Mouse (Mus musculus) cerebellum, adult 2 months (tissue): Measurements from ENCODE around the gene Btn1a1.

ENCODE experiments used
- CTCF ChIP-seq: fragments of 200-500 bp; IDR thresholded peaks from 2 replicates; pipeline ENCODE4 v1.5.1; 2011; ENCODE audit warnings: low read depth, mild to moderate bottlenecking, control low read depth, low read length, moderate library complexity, borderline replicate concordance; ENCODE audit not compliant: insufficient read depth
- POLR2A ChIP-seq: fragments of 200-500 bp; IDR thresholded peaks from 2 replicates; pipeline ENCODE4 v1.6.1; 2011; ENCODE audit warnings: low read length, control low read depth, borderline replicate concordance; ENCODE audit not compliant: insufficient read depth

DNA sequence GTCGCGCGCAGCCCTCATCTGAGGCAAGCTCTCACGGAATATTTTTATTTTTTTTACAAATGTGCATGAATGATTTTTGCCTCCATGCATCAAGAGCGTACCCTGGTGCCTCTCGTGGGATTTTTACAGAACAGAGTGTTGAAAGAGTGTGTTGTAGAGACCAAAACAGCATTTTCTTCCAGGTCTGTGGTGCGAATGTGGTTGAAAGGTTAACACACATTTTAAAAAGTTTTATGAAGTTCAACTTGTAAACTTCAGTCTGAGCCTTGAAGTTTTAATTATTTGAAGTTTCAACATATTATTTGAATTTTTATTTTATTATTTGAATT, 41.7 kb downstream of the Btn1a1 start:
- TF ChIP-seq CTCF = no peak
- TF ChIP-seq POLR2A = 0 out of 2 replicates have a peak, but pooled peaks have one; percentile 7
